Mouse (Mus musculus): Measurements from ENCODE around the gene Zfp383. TPM values are rescaled to one million over a fixed set of nuclear protein-coding genes. Genes with fewer than 3 reads are reported as not detected.
"Not testable (repeated sequence)": the region's sequence is repeated elsewhere in the genome, so short reads cannot be mapped to it uniquely, and the experiment has no call there.

Gene Zfp383
- 6.8 and 7.7 TPM in 2 replicates for total RNA-seq (2021)
- long read RNA-seq, partial matches to known transcripts, result 0 of 2 reads
- long read RNA-seq, other reads (novel, unspliced or antisense), result 2 of 2 reads

GRCm38 (mm10) chr7:29908130-29908950 is at the start of gene Zfp383:
Gene Zfp383, plus strand, starts transcription at chr7:29908223.
- peak; percentile 72 for DNase-seq

GRCm38 (mm10) chr7:29859532-29860517 is 48.2 kb upstream of the Zfp383 start, which contains the start of gene Zfp420:
Gene Zfp420, plus strand, starts transcription at chr7:29859979.
- DNase-seq, result peak; percentile 87

- no peak for DNase-seq
Observed at GRCm38 (mm10) chr7:29861660-29862059, 46.4 kb upstream of the Zfp383 start.

- no peak for DNase-seq
Observed at GRCm38 (mm10) chr7:29874256-29874655, 33.8 kb upstream of the Zfp383 start.

- not testable (repeated sequence) for DNase-seq
Observed at GRCm38 (mm10) chr7:29877561-29877960, 30.5 kb upstream of the Zfp383 start.

GRCm38 (mm10) chr7:29880056-29880455 is 28.0 kb upstream of the Zfp383 start:
- DNase-seq, result no peak

GRCm38 (mm10) chr7:29880916-29881315 is 27.1 kb upstream of the Zfp383 start:
- DNase-seq, result no peak

GRCm38 (mm10) chr7:29890501-29890900 is 17.5 kb upstream of the Zfp383 start:
- DNase-seq, result no peak

GRCm38 (mm10) chr7:29892756-29893155 is 15.3 kb upstream of the Zfp383 start:
- DNase-seq, result no peak

GRCm38 (mm10) chr7:29898351-29898750 is 9.7 kb upstream of the Zfp383 start:
- no peak for DNase-seq

- no peak for DNase-seq
Observed at GRCm38 (mm10) chr7:29904101-29904500, 3.9 kb upstream of the Zfp383 start.

GRCm38 (mm10) chr7:29905966-29906681 is 1.9 kb upstream of the Zfp383 start, which contains the start of gene Zfp27:
Gene Zfp27, minus strand, starts transcription at chr7:29906572.
- DNase-seq, result peak; percentile 33

GRCm38 (mm10) chr7:29906682-29907058 is 1.4 kb upstream of the Zfp383 start:
- DNase-seq, result no peak

- DNase-seq, result no peak
Observed at GRCm38 (mm10) chr7:29907206-29907605, 817 bp upstream of the Zfp383 start.

- DNase-seq, result no peak
Observed at GRCm38 (mm10) chr7:29910252-29910651, 2.2 kb downstream of the Zfp383 start.

GRCm38 (mm10) chr7:29912172-29912571 is 4.1 kb downstream of the Zfp383 start:
- no peak for DNase-seq

- DNase-seq, result no peak
Observed at GRCm38 (mm10) chr7:29917371-29918061, 9.5 kb downstream of the Zfp383 start.

- no peak for DNase-seq
Observed at GRCm38 (mm10) chr7:29918062-29918453, 10.0 kb downstream of the Zfp383 start.

GRCm38 (mm10) chr7:29921439-29922093 is 13.5 kb downstream of the Zfp383 start:
- DNase-seq, result no peak

GRCm38 (mm10) chr7:29922780-29923179 is 14.8 kb downstream of the Zfp383 start:
- DNase-seq, result no peak

- DNase-seq, result no peak
Observed at GRCm38 (mm10) chr7:29938856-29939255, 30.8 kb downstream of the Zfp383 start.
